Mouse (Mus musculus): Measurements from ENCODE around the gene Med27. TPM values are rescaled to one million over a fixed set of nuclear protein-coding genes. Genes with fewer than 3 reads are reported as not detected.

Med27 gene
- polyA plus RNA-seq, 1 experiment: 7.1 TPM

DNA sequence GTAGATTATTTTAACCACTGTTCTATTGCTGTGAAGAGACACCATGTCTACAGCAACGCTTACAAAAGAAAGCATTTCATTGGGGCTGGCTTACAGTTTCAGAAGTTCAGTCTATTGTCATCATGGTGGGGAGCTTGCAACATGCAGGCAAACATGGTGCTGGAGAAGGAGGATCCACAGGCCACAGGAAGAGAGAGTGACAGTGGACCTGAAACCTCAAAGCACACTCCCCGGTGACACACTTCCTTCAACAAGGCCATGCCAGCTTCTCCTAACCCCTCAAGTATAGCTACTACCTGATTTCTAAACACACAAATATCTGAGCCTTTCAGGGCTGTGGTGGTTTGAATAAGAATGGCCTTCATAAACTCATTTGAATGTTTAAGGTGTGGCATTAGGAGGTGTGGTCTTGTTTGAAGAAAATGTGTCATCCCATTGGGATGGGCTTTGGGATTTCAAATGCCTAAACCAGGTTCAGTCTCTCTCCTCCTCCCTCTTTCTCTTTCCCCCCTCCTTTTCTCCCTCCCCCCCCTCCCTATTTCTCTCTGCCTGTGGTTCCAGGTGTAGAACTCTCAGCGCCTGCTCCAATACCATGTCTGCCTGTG is 111.8 kb downstream of the Med27 start:
- no peak for TF ChIP-seq POLR2A (IDR thresholded peaks at IDR 0.05; ENCODE audit: borderline replicate concordance, control insufficient read depth, low read depth, low read length)
- no peak for TF ChIP-seq CTCF (IDR thresholded peaks at IDR 0.05; ENCODE audit: control insufficient read depth, insufficient read depth, low read length)
- 59% methylated on average over 3 of the region's 3 CpGs for WGBS
- peaks cover 1% of the 10 kb centered on the region; the same call in 1 of the 2 replicates for H3K4me1 ChIP-seq (ENCODE audit: control insufficient read depth, insufficient read depth, low read length)
- H3K27ac ChIP-seq (ENCODE audit: control insufficient read depth, insufficient read depth, low read depth, low read length, poor library complexity): no peak overlapping the region
- H3K4me3 ChIP-seq (replicated peaks; ENCODE audit: control insufficient read depth, low read depth, low read length): no peak overlapping the region

DNA sequence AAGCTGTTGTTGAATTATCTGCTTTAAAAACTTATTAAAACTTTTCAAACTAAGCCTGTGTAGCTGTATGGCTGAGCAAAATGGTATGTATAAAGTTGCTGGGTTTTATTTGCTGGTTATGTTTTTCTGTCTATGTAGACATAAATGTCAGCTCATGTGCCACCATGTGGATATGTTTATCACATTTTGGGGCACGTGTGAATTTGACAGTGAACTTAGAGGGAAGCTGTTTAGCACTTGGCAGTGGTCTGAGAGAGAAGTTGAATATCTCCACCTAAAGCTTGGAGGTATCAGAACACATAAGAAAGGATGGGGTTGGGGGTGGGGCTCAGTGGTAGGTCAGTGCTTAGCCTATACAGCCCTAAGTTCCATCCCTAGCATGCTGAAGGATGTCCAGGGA is 113.0 kb downstream of the Med27 start:
- WGBS: 30% methylated on average over 1 of the region's 1 CpGs
- no peak overlapping the region for H3K4me3 ChIP-seq (replicated peaks; ENCODE audit: control insufficient read depth, low read depth, low read length)
- no peak for TF ChIP-seq CTCF (IDR thresholded peaks at IDR 0.05; ENCODE audit: control insufficient read depth, insufficient read depth, low read length)
- H3K27ac ChIP-seq (ENCODE audit: control insufficient read depth, insufficient read depth, low read depth, low read length, poor library complexity): no peak overlapping the region
- peaks cover 1% of the 10 kb centered on the region; the same call in 1 of the 2 replicates for H3K4me1 ChIP-seq (ENCODE audit: control insufficient read depth, insufficient read depth, low read length)

DNA sequence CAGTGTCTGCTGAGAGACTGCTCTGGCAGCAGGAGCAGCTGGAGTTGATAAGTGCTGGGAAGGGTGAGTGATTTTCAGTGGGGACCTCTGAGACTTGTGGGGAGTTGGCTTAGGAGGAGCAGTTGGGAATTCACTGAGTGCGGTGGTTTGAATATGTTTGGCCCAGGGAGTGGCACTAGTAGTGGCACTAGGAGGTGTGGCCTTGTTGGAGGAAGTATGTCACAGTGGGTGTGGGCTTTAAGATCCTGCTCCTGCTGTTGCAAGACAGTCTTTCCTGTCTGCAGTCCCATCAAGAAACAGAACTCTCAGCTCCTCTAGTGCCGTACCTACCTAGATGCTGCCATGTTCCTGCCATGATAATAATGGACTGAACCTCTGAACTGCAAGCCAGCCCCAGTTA is 115.2 kb downstream of the Med27 start:
- Histone ChIP-seq H3K4me1 (ENCODE audit: control insufficient read depth, insufficient read depth, low read length) (peaks cover 1% of the 10 kb centered on the region; the same call in 1 of the 2 replicates), H3K27ac (ENCODE audit: control insufficient read depth, insufficient read depth, low read depth, low read length, poor library complexity) (no peak overlapping the region), H3K4me3 (replicated peaks; ENCODE audit: control insufficient read depth, low read depth, low read length) (no peak overlapping the region)
- TF ChIP-seq POLR2A (IDR thresholded peaks at IDR 0.05; ENCODE audit: borderline replicate concordance, control insufficient read depth, low read depth, low read length): no peak
- no peak for TF ChIP-seq CTCF (IDR thresholded peaks at IDR 0.05; ENCODE audit: control insufficient read depth, insufficient read depth, low read length)
- 71% methylated on average over 2 of the region's 2 CpGs for WGBS

DNA sequence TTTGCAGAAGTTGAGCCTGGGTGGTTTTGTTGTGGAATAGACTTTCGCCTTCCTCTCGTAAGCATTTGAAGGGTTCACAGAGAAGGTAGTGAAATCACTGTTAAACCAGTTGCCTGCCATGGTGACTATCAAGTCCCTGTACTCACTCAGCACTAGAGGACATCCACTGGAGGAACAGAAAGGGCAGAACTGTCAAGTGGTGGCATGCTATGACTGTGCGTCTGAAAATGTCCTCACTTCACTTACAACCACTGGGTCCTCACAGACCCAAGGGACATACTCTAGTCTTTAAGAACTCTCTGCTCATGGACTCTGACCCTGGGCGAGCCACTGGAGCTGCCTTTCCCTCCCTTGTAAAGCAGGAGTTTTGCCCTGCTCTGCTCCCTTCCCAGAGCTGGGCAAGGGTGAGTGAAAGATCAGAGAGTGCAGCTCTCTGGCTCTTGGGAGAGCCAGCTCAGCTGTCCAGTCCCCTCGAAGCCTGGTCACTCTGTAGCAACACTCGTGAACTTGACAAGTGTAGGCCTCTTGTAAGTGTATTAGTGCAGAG is 116.5 kb downstream of the Med27 start:
- 75% methylated on average over 6 of the region's 6 CpGs for WGBS
- H3K4me3 ChIP-seq (replicated peaks; ENCODE audit: control insufficient read depth, low read depth, low read length): no peak overlapping the region
- no peak overlapping the region for H3K27ac ChIP-seq (ENCODE audit: control insufficient read depth, insufficient read depth, low read depth, low read length, poor library complexity)
- H3K4me1 ChIP-seq (ENCODE audit: control insufficient read depth, insufficient read depth, low read length): no peaks in the 10 kb centered on the region; the same call in 1 of the 2 replicates
- TF ChIP-seq POLR2A (IDR thresholded peaks at IDR 0.05; ENCODE audit: borderline replicate concordance, control insufficient read depth, low read depth, low read length) (no peak), CTCF (IDR thresholded peaks at IDR 0.05; ENCODE audit: control insufficient read depth, insufficient read depth, low read length) (no peak)

DNA sequence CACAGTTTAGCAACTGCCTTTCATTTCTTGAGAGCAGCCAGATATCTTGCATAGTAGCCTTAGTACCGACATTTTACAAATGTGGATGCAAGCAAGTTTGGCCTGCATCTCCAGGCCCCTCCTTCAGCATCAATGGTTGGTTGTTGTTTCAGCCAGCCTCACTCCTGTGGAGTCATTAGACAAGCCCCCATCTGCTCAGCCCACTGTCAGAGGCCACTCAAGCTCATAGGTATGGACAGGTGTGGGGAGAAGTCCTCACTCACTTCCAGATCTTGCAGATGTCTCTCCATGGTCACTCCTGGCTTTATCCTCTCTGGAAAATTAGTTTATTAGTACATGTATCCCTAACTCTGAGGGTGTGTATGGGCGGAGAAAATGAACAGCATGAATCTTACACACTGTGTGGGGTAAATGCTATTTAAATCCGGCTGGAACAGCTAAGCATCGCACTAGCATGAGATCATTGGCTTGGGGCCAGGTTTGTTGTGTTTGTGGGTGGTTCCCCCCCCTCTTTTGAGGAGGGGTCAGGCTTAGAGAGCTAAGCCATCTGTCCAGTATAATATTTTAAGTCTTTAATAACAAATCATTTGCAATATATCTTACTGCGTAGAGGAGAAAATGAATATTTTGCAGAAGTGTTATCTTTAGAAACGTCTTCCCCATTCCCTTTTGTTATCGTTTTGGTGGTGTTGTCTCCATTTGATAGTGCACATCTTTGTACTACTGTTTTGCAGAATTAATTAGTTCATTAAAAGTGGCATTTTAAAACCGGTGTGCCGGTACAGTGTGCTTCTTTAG is 118.4 kb downstream of the Med27 start:
- no peak overlapping the region for H3K4me3 ChIP-seq (replicated peaks; ENCODE audit: control insufficient read depth, low read depth, low read length)
- H3K4me1 ChIP-seq (ENCODE audit: control insufficient read depth, insufficient read depth, low read length): no peaks in the 10 kb centered on the region; the same call in 1 of the 2 replicates
- 71% methylated on average over 9 of the region's 9 CpGs for WGBS
- H3K27ac ChIP-seq (ENCODE audit: control insufficient read depth, insufficient read depth, low read depth, low read length, poor library complexity): no peak overlapping the region
- TF ChIP-seq POLR2A (IDR thresholded peaks at IDR 0.05; ENCODE audit: borderline replicate concordance, control insufficient read depth, low read depth, low read length): no peak
- no peak for TF ChIP-seq CTCF (IDR thresholded peaks at IDR 0.05; ENCODE audit: control insufficient read depth, insufficient read depth, low read length)

DNA sequence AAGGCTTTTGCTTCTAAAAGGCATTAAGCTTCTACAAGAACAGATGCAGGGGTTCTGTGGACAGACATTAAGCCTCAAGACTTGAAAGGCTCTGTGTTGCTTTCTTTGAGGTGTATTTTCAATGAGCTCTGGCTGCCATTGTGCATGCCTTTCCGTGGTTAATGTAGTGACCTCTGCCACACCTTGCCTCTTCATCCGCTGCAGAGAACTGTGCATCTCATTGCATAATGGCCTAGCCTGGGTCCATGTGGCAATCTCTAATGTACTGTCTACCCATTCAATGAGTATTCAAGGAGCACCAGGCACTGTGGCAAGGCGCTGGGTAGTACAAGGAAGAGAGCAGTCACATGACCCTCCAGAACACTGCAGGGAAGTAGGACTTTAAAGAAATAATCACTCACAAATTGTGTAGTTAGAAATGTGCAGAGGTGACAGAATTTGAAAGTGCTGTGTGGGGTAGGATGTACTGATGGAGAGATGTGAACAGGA is 119.1 kb downstream of the Med27 start:
- TF ChIP-seq CTCF (IDR thresholded peaks at IDR 0.05; ENCODE audit: control insufficient read depth, insufficient read depth, low read length): no peak
- TF ChIP-seq POLR2A (IDR thresholded peaks at IDR 0.05; ENCODE audit: borderline replicate concordance, control insufficient read depth, low read depth, low read length): no peak
- H3K4me1 ChIP-seq (ENCODE audit: control insufficient read depth, insufficient read depth, low read length): no peaks in the 10 kb centered on the region; the same call in 1 of the 2 replicates
- H3K27ac ChIP-seq (ENCODE audit: control insufficient read depth, insufficient read depth, low read depth, low read length, poor library complexity): no peak overlapping the region
- WGBS: 20% methylated on average over 3 of the region's 3 CpGs
- H3K4me3 ChIP-seq (replicated peaks; ENCODE audit: control insufficient read depth, low read depth, low read length): no peak overlapping the region

DNA sequence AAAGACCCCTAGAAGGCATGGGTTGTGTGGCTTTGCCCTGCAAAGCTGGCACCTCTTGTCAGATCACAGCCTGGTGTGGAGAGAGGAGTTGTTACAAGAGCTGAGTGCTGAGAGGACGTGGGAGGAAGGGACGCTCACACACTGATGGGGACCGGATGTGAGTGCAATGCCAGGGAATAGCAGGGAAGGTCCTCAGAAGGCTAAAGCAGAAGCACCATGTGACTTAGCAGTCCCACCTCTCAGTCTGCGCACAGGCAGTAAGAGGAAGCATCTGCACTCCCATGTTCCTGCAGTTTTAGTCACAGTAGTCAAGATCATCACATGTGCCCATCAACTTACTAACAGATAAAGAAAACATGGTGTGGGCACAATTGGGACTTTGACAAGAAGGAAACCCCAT is 119.8 kb downstream of the Med27 start:
- H3K27ac ChIP-seq (ENCODE audit: control insufficient read depth, insufficient read depth, low read depth, low read length, poor library complexity): no peak overlapping the region
- no peaks in the 10 kb centered on the region; the same call in 1 of the 2 replicates for H3K4me1 ChIP-seq (ENCODE audit: control insufficient read depth, insufficient read depth, low read length)
- WGBS: 9% methylated on average over 4 of the region's 4 CpGs
- TF ChIP-seq POLR2A (IDR thresholded peaks at IDR 0.05; ENCODE audit: borderline replicate concordance, control insufficient read depth, low read depth, low read length) (no peak), CTCF (IDR thresholded peaks at IDR 0.05; ENCODE audit: control insufficient read depth, insufficient read depth, low read length) (no peak)
- H3K4me3 ChIP-seq (replicated peaks; ENCODE audit: control insufficient read depth, low read depth, low read length): no peak overlapping the region

DNA sequence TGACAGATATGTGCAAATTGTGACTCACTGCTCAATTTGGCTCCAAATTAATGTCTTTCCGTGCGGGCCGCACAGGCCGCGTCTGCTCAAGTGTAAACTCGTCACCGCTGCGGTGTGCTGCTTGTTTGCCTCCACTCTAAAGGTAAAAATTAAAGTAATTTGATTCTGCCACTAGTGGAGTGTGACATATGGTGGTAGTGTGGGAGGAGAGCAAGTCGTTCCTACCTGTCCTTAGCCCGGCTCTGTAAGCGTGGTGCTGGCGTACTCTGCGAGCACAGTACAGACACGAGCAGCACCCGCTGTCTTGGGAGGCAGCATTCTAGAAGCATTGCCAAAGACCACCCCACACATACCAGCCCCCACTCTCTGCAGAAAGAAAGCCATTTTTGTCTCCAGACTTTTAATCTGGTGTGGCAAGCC is 121.9 kb downstream of the Med27 start:
- H3K4me1 ChIP-seq (ENCODE audit: control insufficient read depth, insufficient read depth, low read length): no peaks in the 10 kb centered on the region; the same call in 1 of the 2 replicates
- WGBS: 93% methylated on average over 15 of the region's 15 CpGs
- TF ChIP-seq POLR2A (IDR thresholded peaks at IDR 0.05; ENCODE audit: borderline replicate concordance, control insufficient read depth, low read depth, low read length) (no peak), CTCF (IDR thresholded peaks at IDR 0.05; ENCODE audit: control insufficient read depth, insufficient read depth, low read length) (no peak)

More for the DNA sequence above, 121.9 kb downstream of the Med27 start:
- Histone ChIP-seq H3K27ac (ENCODE audit: control insufficient read depth, insufficient read depth, low read depth, low read length, poor library complexity) (no peak overlapping the region), H3K4me3 (replicated peaks; ENCODE audit: control insufficient read depth, low read depth, low read length) (no peak overlapping the region)
